Mouse (Mus musculus): ENCODE measurements around the gene Sirpa. TPM values are rescaled to one million over a fixed set of nuclear protein-coding genes. Genes with fewer than 3 reads are reported as not detected.

The Sirpa gene
- polyA plus RNA-seq, 1 experiment from 2014 or later = 20.7 TPM

DNA sequence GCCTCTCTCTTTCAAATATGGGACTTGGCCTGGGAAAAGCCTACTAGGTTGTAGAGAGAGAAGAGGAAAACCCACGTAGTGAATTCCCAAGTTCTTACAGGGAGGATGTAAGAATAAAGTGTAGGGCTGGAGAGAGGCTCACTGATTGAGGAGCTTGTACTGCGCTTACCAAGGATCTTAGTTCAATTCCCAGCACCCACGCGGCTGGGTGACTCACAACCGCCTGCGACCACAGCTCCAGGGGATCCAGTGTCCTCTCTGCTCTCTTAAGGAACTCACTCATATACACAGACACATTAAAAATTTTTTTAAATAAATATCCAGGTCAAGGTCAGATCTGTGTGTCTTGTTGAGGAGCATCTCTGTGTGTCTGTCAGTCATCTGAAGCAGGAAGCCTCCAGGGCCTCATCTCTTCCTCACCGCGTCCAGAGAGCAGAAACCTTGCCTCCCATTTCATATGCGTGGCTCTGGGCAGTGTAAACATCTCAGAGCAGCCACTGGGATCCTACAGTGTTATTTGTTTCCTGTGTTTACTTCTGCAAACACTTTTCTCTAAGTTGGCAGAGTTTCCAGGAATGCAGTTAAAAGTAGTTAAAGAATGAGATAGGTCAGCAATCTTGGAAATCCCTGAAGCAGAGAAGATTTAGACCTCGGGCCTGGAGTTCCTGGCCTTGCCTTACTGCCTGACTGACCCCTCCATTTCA, 22.0 kb downstream of the Sirpa start:
- no peak overlapping the region for H3K4me2 ChIP-seq
- no peaks in the 10 kb centered on the region for H3K27me3 ChIP-seq (replicated peaks)
- 81% methylated on average over 10 of the region's 10 CpGs for WGBS (ENCODE audit: insufficient replicate concordance)
- H3K27ac ChIP-seq = no peak overlapping the region
- ATAC-seq = no peak
- H3K9ac ChIP-seq = no peak overlapping the region
- peaks cover 34% of the 10 kb centered on the region for H3K36me3 ChIP-seq
- no peaks in the 10 kb centered on the region for H3K9me3 ChIP-seq (replicated peaks)
- no peak overlapping the region for H3K4me3 ChIP-seq
- H3K4me1 ChIP-seq = no peaks in the 10 kb centered on the region

DNA sequence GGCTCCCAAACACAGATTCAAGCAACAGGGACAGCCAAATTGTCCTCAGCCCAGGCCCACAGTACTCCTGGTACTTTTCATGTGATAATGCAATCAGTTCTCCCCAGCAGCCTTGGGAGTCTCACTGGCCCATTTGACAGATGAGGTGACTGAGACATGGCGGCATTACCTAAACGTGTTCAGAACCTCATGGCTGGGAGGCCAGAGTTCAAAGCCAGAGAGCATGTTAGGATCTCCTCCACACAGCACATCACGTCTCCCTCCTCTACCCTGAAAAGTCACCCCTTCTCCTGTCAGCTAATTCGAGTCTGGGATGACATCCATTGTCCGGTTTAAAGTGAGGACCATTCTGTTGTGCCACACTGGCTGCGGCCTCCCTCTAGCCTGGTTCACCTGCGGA, 27.5 kb downstream of the Sirpa start:
- no peaks in the 10 kb centered on the region for H3K9me3 ChIP-seq (replicated peaks)
- no peak overlapping the region for H3K9ac ChIP-seq
- ATAC-seq = no peak
- H3K36me3 ChIP-seq = peaks cover 32% of the 10 kb centered on the region
- H3K4me3 ChIP-seq = no peak overlapping the region
- H3K4me1 ChIP-seq = peaks cover 6% of the 10 kb centered on the region
- WGBS (ENCODE audit: insufficient replicate concordance) = 66% methylated on average over 7 of the region's 7 CpGs
- no peaks in the 10 kb centered on the region for H3K27me3 ChIP-seq (replicated peaks)
- no peak overlapping the region for H3K27ac ChIP-seq
- H3K4me2 ChIP-seq = no peak overlapping the region

DNA sequence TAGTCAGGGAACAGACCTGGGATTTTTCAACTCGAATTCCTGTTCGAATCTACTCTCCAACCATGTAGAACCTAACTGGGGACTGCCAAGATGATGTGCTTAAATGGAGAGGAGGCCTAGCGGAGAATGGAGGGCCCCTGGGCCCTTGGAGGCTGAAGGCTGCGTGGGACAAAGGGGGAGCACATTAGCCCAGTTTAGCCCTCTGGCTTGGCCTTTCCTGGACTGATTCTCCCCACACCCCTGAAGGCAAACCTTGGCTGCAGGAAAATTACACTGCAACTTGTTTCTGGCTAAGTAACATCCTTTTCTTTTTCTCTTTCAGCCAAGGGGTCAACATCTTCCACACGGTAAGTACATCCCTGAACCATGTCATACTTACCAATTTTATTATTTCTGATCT, 28.2 kb downstream of the Sirpa start:
- no peak overlapping the region for H3K4me3 ChIP-seq
- no peak overlapping the region for H3K27ac ChIP-seq
- no peak overlapping the region for H3K9ac ChIP-seq
- H3K4me1 ChIP-seq = peaks cover 6% of the 10 kb centered on the region
- no peaks in the 10 kb centered on the region for H3K9me3 ChIP-seq (replicated peaks)
- no peak for ATAC-seq
- WGBS (ENCODE audit: insufficient replicate concordance) = 83% methylated on average over 5 of the region's 5 CpGs
- H3K36me3 ChIP-seq = peaks cover 24% of the 10 kb centered on the region
- no peak overlapping the region for H3K4me2 ChIP-seq
- no peaks in the 10 kb centered on the region for H3K27me3 ChIP-seq (replicated peaks)

DNA sequence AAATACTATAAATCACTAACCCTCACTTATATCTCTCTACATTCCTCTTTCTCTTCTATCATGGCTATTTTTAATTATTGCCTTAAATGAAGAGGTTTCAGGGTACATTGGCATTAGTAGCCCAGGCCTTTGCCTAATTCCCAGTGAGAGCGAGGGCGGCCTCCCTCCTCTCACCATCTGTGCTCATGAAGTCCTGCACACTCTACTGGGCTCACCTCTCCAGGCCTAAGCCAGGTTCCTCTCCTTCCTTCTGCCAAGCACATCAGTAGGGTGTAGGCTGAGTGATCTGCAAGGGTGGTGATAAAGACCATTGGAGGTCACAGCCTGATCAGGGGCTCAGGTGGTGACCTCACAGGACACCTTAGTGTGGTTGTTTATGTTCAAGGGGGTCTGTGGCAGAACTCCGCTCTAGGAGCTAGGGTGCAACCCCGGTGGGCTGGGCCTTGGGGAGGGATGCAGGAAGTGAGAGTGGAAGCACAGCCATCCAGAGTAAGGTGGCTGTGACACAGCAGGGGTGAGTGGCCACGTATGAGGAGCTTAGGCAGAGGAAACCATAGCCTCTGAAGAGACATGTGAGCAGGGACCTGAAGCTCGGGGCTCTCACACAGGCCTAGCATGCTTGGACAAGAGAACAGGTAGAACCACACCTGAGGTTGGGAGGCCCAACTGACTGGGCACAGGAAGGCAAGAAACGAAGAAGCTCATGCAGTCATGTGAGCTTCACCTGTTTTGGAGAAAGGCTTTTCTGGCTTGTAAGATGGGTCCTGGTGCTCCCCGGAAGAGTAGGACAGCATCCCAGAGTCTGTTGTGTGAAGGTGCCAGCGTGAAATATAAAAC, 29.2 kb downstream of the Sirpa start:
- Histone ChIP-seq H3K27me3 (replicated peaks) (no peaks in the 10 kb centered on the region), H3K4me3 (no peak overlapping the region), H3K36me3 (peaks cover 20% of the 10 kb centered on the region), H3K27ac (no peak overlapping the region), H3K4me2 (no peak overlapping the region), H3K9me3 (replicated peaks) (no peaks in the 10 kb centered on the region), H3K9ac (no peak overlapping the region), H3K4me1 (peaks cover 6% of the 10 kb centered on the region)
- no peak; the same call in 1 of the 2 replicates for ATAC-seq
- 71% methylated on average over 9 of the region's 9 CpGs for WGBS (ENCODE audit: insufficient replicate concordance)

DNA sequence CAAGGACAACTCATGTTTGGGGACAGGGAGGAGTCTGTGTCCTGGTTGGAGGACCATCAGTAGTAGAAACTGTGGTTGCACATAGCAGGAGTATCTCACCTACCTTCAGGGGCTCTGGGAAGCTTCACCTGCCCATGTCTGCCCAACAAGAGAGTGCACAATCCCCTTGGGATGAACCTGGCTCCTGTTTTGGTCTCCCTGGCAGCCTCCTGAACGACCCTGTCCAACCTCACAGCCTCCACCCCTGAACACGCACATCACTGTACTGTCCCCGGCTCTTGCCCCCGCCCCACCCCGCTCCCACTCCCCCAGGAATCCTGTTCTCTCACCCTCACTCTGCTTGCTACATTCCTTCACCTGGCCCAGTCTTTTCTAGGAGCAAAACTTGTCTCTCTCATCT, 30.3 kb downstream of the Sirpa start:
- no peaks in the 10 kb centered on the region for H3K27me3 ChIP-seq (replicated peaks)
- H3K4me3 ChIP-seq = no peak overlapping the region
- H3K4me1 ChIP-seq = peaks cover 6% of the 10 kb centered on the region
- no peak for ATAC-seq
- H3K27ac ChIP-seq = no peak overlapping the region
- H3K9me3 ChIP-seq (replicated peaks) = no peaks in the 10 kb centered on the region
- no peak overlapping the region for H3K4me2 ChIP-seq
- peaks cover 20% of the 10 kb centered on the region for H3K36me3 ChIP-seq
- WGBS (ENCODE audit: insufficient replicate concordance) = 60% methylated on average over 5 of the region's 5 CpGs
- H3K9ac ChIP-seq = no peak overlapping the region

DNA sequence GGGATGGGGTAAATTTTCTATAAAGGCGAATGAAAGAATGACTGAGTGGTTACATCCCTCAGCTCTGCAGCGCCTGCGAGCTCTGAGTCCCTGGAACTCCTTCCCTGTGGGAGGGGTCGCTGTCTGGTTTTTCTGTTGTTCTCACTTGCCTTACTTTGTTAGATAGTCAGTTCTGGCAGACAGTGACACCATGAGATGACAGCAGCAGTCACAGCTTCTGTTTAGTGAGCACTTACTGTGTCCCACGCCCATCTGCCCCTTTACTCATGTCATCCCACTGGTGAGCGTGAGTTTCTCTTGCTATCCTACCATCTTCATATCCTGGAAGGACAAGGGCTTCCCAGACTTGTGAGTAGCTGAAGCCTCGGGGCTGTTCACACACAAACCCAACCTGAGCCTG, 31.1 kb downstream of the Sirpa start:
- peaks cover 20% of the 10 kb centered on the region for H3K36me3 ChIP-seq
- H3K4me3 ChIP-seq = no peak overlapping the region
- H3K27me3 ChIP-seq (replicated peaks) = no peaks in the 10 kb centered on the region
- H3K4me1 ChIP-seq = peaks cover 6% of the 10 kb centered on the region
- no peak overlapping the region for H3K4me2 ChIP-seq
- H3K27ac ChIP-seq = no peak overlapping the region
- WGBS (ENCODE audit: insufficient replicate concordance) = 76% methylated on average over 7 of the region's 7 CpGs
- H3K9ac ChIP-seq = no peak overlapping the region
- ATAC-seq = no peak
- no peaks in the 10 kb centered on the region for H3K9me3 ChIP-seq (replicated peaks)

DNA sequence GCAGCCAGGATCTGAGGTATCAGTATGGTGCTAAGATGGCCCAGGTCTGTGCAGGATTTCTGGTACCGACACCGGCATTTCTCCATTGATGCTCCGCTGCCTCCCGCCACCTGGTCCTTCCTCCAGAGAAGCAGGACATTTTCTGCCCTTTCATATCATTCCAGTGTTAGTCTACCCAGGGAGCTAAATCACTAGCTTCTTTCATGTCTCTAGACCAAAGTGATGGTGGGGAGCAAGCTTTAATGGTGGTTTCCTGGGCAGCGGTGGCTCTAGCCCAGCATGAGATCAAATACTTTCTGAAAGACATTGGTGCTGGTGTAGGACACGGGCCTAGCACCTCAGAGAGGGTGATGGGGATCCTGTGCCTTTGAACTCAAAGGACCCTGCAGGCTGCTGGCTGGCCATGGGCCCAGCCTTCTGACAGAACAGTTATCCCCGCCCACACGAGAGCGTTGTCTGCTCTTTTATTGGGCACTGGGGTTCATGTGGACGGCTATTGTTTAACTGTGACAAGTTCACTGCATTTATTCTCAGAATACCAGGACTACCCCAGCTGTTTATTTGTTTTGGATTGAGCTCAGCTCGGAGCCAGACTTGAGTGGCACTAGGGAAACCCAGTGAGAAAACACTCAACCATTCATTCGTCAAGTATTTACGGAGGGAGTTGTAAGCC, 31.7 kb downstream of the Sirpa start:
- H3K36me3 ChIP-seq = peaks cover 19% of the 10 kb centered on the region
- ATAC-seq = no peak
- 74% methylated on average over 13 of the region's 13 CpGs for WGBS (ENCODE audit: insufficient replicate concordance)

DNA sequence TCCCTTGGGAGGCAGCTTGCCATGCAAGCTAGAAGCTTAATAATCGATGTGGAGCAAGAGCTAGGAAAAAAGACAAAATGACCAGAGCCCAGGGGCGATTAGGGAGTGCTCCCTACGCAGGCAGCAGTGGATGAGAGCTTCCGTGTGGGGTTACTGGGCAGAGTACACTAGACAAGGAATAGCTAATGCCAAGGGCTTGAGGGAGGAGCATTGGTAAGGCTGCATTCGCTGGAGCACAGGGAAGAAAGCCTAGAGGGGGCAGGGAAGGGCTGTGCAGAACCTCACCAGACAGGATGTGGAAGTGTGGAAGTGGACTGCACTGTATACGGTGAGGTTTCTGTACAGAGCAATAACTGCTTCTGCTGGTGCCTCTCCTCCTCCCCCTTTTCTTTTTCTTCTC, 32.3 kb downstream of the Sirpa start:
- Histone ChIP-seq H3K36me3 (peaks cover 17% of the 10 kb centered on the region), H3K9ac (no peak overlapping the region), H3K4me2 (no peak overlapping the region), H3K4me3 (no peak overlapping the region), H3K27ac (no peak overlapping the region), H3K9me3 (replicated peaks) (no peaks in the 10 kb centered on the region), H3K27me3 (replicated peaks) (no peaks in the 10 kb centered on the region), H3K4me1 (peaks cover 6% of the 10 kb centered on the region)
- no peak for ATAC-seq
- WGBS (ENCODE audit: insufficient replicate concordance) = 59% methylated on average over 6 of the region's 6 CpGs

More for the DNA sequence above, 31.7 kb downstream of the Sirpa start:
- Histone ChIP-seq H3K27me3 (replicated peaks) (no peaks in the 10 kb centered on the region), H3K4me3 (no peak overlapping the region), H3K9me3 (replicated peaks) (no peaks in the 10 kb centered on the region), H3K9ac (no peak overlapping the region), H3K4me2 (no peak overlapping the region), H3K27ac (no peak overlapping the region), H3K4me1 (peaks cover 6% of the 10 kb centered on the region)

DNA sequence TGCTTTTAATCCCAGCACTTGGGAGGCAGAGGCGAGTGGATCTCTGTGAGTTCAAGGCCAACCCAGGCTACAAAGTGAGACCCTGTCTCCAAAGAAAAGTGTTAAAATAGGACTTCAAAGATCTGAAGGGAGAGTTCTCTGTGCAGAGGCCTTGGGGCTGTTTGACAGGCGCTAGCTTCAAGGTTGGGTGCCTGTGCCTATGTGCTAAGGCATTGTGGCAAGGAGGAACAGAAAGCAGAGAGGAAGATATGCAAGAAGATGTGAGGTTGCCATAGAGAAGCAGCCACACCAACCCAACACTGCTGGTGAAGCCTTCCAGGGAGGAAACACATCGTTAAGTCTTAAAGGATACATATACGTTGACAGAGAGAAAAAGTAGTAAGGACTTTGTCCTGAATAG, 33.2 kb downstream of the Sirpa start:
- Histone ChIP-seq H3K27me3 (replicated peaks) (no peaks in the 10 kb centered on the region), H3K9me3 (replicated peaks) (no peaks in the 10 kb centered on the region), H3K4me2 (no peak overlapping the region), H3K36me3 (peaks cover 21% of the 10 kb centered on the region), H3K4me1 (peaks cover 6% of the 10 kb centered on the region), H3K4me3 (no peak overlapping the region), H3K27ac (no peak overlapping the region), H3K9ac (no peak overlapping the region)
- 73% methylated on average over 4 of the region's 4 CpGs for WGBS (ENCODE audit: insufficient replicate concordance)
- no peak for ATAC-seq

DNA sequence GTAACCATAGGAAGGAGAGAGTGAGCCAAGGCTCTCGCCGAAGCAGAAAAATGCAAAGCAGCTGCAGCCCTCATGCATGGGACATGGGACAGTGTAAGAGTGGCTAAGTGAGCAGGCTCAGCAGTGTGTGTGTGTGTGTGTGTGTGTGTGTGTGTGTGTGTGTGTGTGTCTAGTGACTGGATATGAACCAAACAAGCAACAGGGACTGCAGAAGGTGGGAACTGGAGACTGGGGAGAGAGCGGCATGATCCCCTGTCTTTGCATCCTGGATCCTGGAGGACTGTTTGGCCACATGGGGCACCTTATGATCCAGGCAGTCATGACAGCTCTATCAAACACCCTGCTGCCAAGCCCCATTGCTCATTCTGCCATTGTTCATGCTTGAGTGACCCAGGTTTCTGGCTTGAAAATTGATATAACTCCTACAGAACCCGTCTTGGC, 34.0 kb downstream of the Sirpa start:
- H3K4me2 ChIP-seq = no peak overlapping the region
- H3K27ac ChIP-seq = no peak overlapping the region
- no peak overlapping the region for H3K4me3 ChIP-seq
- peaks cover 6% of the 10 kb centered on the region for H3K4me1 ChIP-seq
- peaks cover 19% of the 10 kb centered on the region for H3K36me3 ChIP-seq
- no peaks in the 10 kb centered on the region for H3K27me3 ChIP-seq (replicated peaks)
- 74% methylated on average over 4 of the region's 4 CpGs for whole genome bisulfite sequencing (ENCODE audit: insufficient replicate concordance)
- no peak overlapping the region for H3K9ac ChIP-seq
- no peaks in the 10 kb centered on the region for H3K9me3 ChIP-seq (replicated peaks)
- ATAC-seq = no peak

DNA sequence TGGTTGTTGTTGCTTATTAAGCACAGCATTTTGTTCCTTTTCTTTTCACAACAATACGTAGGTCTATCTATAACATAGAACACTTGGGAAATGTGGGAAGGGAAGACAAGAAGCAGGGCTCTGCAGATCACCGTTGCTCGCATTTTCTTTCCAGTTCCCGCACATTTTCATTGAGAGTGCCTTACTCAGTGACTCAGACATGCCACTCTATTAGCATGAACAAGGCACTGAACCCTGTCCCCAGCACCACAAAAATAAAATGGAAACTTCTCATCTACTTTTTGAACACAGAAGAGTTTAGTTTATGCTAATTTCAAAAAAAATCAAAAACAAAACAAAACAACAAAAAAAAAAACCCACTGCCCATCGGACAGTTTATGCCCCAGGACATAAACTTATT, 34.5 kb downstream of the Sirpa start:
- peaks cover 6% of the 10 kb centered on the region for H3K4me1 ChIP-seq
- ATAC-seq = no peak
- no peak overlapping the region for H3K4me3 ChIP-seq
- H3K4me2 ChIP-seq = no peak overlapping the region
- no peak overlapping the region for H3K27ac ChIP-seq
- WGBS (ENCODE audit: insufficient replicate concordance) = 80% methylated on average over 5 of the region's 5 CpGs
- no peaks in the 10 kb centered on the region for H3K27me3 ChIP-seq (replicated peaks)
- peaks cover 14% of the 10 kb centered on the region for H3K36me3 ChIP-seq
- H3K9me3 ChIP-seq (replicated peaks) = no peaks in the 10 kb centered on the region
- no peak overlapping the region for H3K9ac ChIP-seq

DNA sequence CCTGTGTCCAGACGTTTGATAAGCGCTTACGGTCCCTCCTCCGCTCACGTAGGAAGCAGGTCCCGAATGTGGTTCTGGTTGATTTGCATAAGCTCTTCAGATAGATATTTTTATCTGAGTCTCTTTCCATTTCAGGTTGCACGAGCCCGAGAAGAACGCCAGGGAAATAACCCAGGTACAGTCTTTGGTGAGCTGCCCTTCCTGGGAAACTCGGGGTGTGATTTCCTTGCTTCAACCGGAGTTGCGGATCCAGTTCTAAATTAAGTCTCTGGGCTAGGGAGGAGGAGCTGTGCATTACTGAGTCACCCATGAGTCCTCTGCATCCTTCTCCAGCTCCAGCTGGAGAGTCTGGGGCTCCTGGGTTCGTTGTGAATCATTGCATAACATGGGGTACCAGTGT, 35.2 kb downstream of the Sirpa start:
- ATAC-seq = no peak
- Histone ChIP-seq H3K4me1 (peaks cover 6% of the 10 kb centered on the region), H3K36me3 (peaks cover 14% of the 10 kb centered on the region; the same call in 1 of the 2 replicates), H3K27ac (no peak overlapping the region), H3K9me3 (replicated peaks) (no peaks in the 10 kb centered on the region), H3K9ac (no peak overlapping the region), H3K4me2 (no peak overlapping the region), H3K4me3 (no peak overlapping the region), H3K27me3 (replicated peaks) (no peaks in the 10 kb centered on the region)
- 75% methylated on average over 13 of the region's 13 CpGs for WGBS (ENCODE audit: insufficient replicate concordance)
